Mouse (Mus musculus) liver, postnatal 0 days (tissue): Measurements from ENCODE around the gene Btrc.

Experiments
- CTCF ChIP-seq: sonication (generic); IDR thresholded peaks from 2 replicates; pipeline ENCODE4 v1.5.1; 2016; ENCODE audit warnings: antibody characterized with exemption, low read depth
- EP300 ChIP-seq: IDR thresholded peaks from 2 replicates; pipeline ENCODE4 v1.6.1; 2016; ENCODE audit warnings: antibody characterized with exemption, low read depth, mild to moderate bottlenecking

- TF ChIP-seq CTCF (no peak), EP300 (no peak)
Measured at GRCm38 (mm10) chr19:45343941-45344340, 19.6 kb upstream of the Btrc start.
